Comparison of ENCODE assay signal across 27 mouse cellular contexts in genomic region chr5:89793706-89794105, GRCm38 (mm10).
"Had no signal": no experiment of that assay in that cellular context is flagged by ENCODE, and none has a peak within 500 bp of the region (broad histone marks: within the 10 kb centered on the region; RNA-seq: fewer than 3 reads in every experiment).

No protein-coding gene starts in this region.

- H3K27me3 ChIP-seq: heart, embryonic 12.5 days; hindbrain, embryonic 12.5 days; intestine, embryonic 15.5 days; kidney, embryonic 15.5 days; limb, embryonic 12.5 days; liver, embryonic 13.5 days had no signal

- H3K36me3 ChIP-seq: heart, embryonic 12.5 days; hindbrain, embryonic 10.5 days; hindbrain, embryonic 12.5 days; intestine, embryonic 15.5 days; kidney, embryonic 15.5 days; limb, embryonic 10.5 days; limb, embryonic 12.5 days; liver, embryonic 13.5 days had no signal

- H3K4me3 ChIP-seq: gastrocnemius, adult 2 months; heart, adult 2 months; heart, embryonic 12.5 days; hindbrain, embryonic 10.5 days; hindbrain, embryonic 12.5 days; intestine, embryonic 15.5 days; kidney, embryonic 15.5 days; limb, embryonic 10.5 days; limb, embryonic 12.5 days; liver, embryonic 13.5 days had no signal

- DNase-seq: gastrocnemius, adult 2 months; gastrocnemius, postnatal 10 days; gastrocnemius, postnatal 25 days; heart, adult 11 months; heart, adult 2 months; heart, postnatal 10 days; heart, postnatal 4 days; kidney, adult 18-20 months; kidney, adult 8-10 months; kidney, postnatal 14 days; kidney, postnatal 36 days; layer of hippocampus, adult 9-11 months; layer of hippocampus, postnatal 36 days; liver; liver, embryonic 13.5 days had no signal

- ATAC-seq: hindbrain, embryonic 16.5 days; inflammation-experienced regulatory T-cells, adult 6 months; intestine, embryonic 15.5 days; intestine, postnatal 0 days had no signal

- H3K4me2 ChIP-seq: heart, embryonic 12.5 days; hindbrain, embryonic 12.5 days; hindbrain, embryonic 14.5 days; intestine, embryonic 15.5 days; kidney, embryonic 15.5 days; limb, embryonic 12.5 days; liver, embryonic 11.5 days; liver, embryonic 13.5 days had no signal
